14 mouse cellular contexts compared by ENCODE assay signal in the genomic region with DNA sequence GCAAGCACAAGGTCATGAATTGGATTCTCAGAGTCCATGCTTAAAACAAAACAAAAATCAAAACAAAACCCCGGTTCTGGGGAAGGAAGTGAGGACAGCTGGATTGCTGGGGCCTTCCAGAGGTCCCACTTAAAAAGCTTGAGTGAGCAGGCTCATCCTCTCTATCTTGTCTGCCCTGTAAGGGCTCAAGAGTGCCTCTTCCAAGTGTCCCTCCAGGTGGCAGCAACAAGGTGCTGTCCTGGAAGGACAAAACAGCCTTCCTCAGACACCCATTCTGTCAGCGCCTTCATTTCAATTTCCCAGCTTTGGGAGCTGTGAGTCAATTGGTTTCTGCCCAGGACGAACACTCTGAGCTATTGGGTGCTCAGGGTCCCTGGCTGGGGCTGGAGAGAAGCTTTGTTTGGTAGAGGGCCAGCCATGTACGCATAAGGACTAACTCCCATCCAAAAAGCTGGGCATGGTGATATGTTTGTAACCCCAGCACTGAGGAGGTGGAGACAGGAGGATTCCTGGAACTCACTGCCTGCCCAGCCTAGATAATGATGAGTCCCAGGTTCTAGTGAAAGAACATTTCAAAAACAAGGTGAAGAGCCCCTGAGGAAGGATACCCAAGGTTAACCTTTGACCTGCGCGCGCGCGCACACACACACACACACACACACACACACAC. TPM values are rescaled to one million over a fixed set of nuclear protein-coding genes. Genes with fewer than 3 reads are reported as not detected.
DNase-seq lines count a peak whose midpoint lies in the region; ATAC-seq and TF ChIP-seq lines count a peak whose summit lies in the region.
"Had no signal": no experiment of that assay in that cellular context is flagged by ENCODE, and none has a peak within 500 bp of the region (broad histone marks: within the 10 kb centered on the region; RNA-seq: fewer than 3 reads in every experiment).

No protein-coding gene starts in this region.

- no peaks in the 10 kb centered on the region for H3K4me1 ChIP-seq in heart, adult 2 months (ENCODE audit: control insufficient read depth, insufficient read depth, low read length)
- H3K4me1 ChIP-seq in lung, embryonic 16.5 days (replicated peaks; ENCODE audit: control insufficient read depth, insufficient read depth, low read length), result peaks cover 13% of the 10 kb centered on the region
- H3K4me1 ChIP-seq in stomach, embryonic 16.5 days (ENCODE audit: control insufficient read depth, insufficient read depth, low read length), result peaks cover 18% of the 10 kb centered on the region
- H3K4me1 ChIP-seq: embryonic facial prominence, embryonic 12.5 days had no signal

- no peak for DNase-seq in heart, adult 2 months
- DNase-seq in heart, postnatal 10 days, result no peak
- DNase-seq in lung, adult 18-20 months, result no peak
- DNase-seq in liver, result peak; percentile 80
- no peak for DNase-seq in cerebellum, postnatal 4 days (ENCODE audit: low spot score in 2 of 2)
- DNase-seq in left cerebral cortex, adult 2 months (ENCODE audit: extremely low spot score in 1 of 2, low spot score in 2 of 2), result no peak

- no peak overlapping the region for H3K9ac ChIP-seq in heart, adult 2 months (ENCODE audit: low read depth, low read length)
- no peak overlapping the region for H3K9ac ChIP-seq in lung, embryonic 16.5 days (ENCODE audit: low read length)
- no peak overlapping the region for H3K9ac ChIP-seq in stomach, embryonic 16.5 days (ENCODE audit: low read length)
- H3K9ac ChIP-seq: embryonic facial prominence, embryonic 12.5 days had no signal

- H3K9me3 ChIP-seq in lung, embryonic 16.5 days (ENCODE audit: control insufficient read depth, low read length), result no peaks in the 10 kb centered on the region
- H3K9me3 ChIP-seq in stomach, embryonic 16.5 days (replicated peaks; ENCODE audit: control insufficient read depth, low read length), result no peaks in the 10 kb centered on the region
- H3K9me3 ChIP-seq: embryonic facial prominence, embryonic 12.5 days had no signal

- no peak for TF ChIP-seq EP300 in heart, adult 2 months (IDR thresholded peaks at IDR 0.05; ENCODE audit: insufficient read depth, low read depth, low read length)

- H3K79me2 ChIP-seq in heart, adult 2 months (replicated peaks; ENCODE audit: control insufficient read depth, insufficient read depth, low read length), result no peaks in the 10 kb centered on the region

- WGBS in heart, adult 2 months, result 81% methylated on average over 9 of the region's 9 CpGs
- WGBS in lung, embryonic 16.5 days, result 67% methylated on average over 8 of the region's 9 CpGs
- 76% methylated on average over 9 of the region's 9 CpGs for WGBS in stomach, embryonic 16.5 days

- no peak for TF ChIP-seq POLR2A in heart, adult 2 months (IDR thresholded peaks at IDR 0.05; ENCODE audit: insufficient read depth, low read depth, low read length)

- no peaks in the 10 kb centered on the region for H3K27me3 ChIP-seq in heart, adult 2 months (ENCODE audit: control insufficient read depth, insufficient read depth, low read length)
- H3K27me3 ChIP-seq in lung, embryonic 16.5 days (ENCODE audit: control insufficient read depth, insufficient read depth, low read depth, low read length), result no peaks in the 10 kb centered on the region
- no peaks in the 10 kb centered on the region for H3K27me3 ChIP-seq in stomach, embryonic 16.5 days (ENCODE audit: control insufficient read depth, insufficient read depth, low read length)
- H3K27me3 ChIP-seq: embryonic facial prominence, embryonic 12.5 days had no signal

- H3K36me3 ChIP-seq in heart, adult 2 months (ENCODE audit: control insufficient read depth, insufficient read depth, low read length), result no peaks in the 10 kb centered on the region
- no peaks in the 10 kb centered on the region for H3K36me3 ChIP-seq in lung, embryonic 16.5 days (ENCODE audit: control insufficient read depth, insufficient read depth, low read length)
- no peaks in the 10 kb centered on the region for H3K36me3 ChIP-seq in stomach, embryonic 16.5 days (ENCODE audit: control insufficient read depth, insufficient read depth, low read length)
- H3K36me3 ChIP-seq: embryonic facial prominence, embryonic 12.5 days had no signal

- H3K4me3 ChIP-seq in heart, adult 2 months, result no peak overlapping the region
- no peak overlapping the region for H3K4me3 ChIP-seq in lung, embryonic 16.5 days (ENCODE audit: low read length)
- H3K4me3 ChIP-seq in stomach, embryonic 16.5 days (replicated peaks; ENCODE audit: low read length), result no peak overlapping the region
- no peak overlapping the region for H3K4me3 ChIP-seq in left cerebral cortex, adult 2 months
- H3K4me3 ChIP-seq: embryonic facial prominence, embryonic 12.5 days; myocyte had no signal

- H3K27ac ChIP-seq in heart, adult 2 months, result no peak overlapping the region
- 0 out of 2 replicates have a peak overlapping the region, but pooled peaks have one; percentile 31 for H3K27ac ChIP-seq in lung, embryonic 16.5 days (ENCODE audit: low read length)
- H3K27ac ChIP-seq in stomach, embryonic 16.5 days (ENCODE audit: low read length), result 0 out of 2 replicates have a peak overlapping the region, but pooled peaks have one; percentile 7
- H3K27ac ChIP-seq in left cerebral cortex, adult 2 months, result no peak overlapping the region
- H3K27ac ChIP-seq: embryonic facial prominence, embryonic 12.5 days had no signal

- peak; percentile 30 for TF ChIP-seq CTCF in heart, adult 2 months (IDR thresholded peaks at IDR 0.05)
- no peak for TF ChIP-seq CTCF in left cerebral cortex, adult 2 months (IDR thresholded peaks at IDR 0.05)

- H3K4me2 ChIP-seq in lung, embryonic 16.5 days (ENCODE audit: low read depth, low read length), result no peak overlapping the region
- no peak overlapping the region for H3K4me2 ChIP-seq in stomach, embryonic 16.5 days (ENCODE audit: low read depth, low read length)
- H3K4me2 ChIP-seq: embryonic facial prominence, embryonic 12.5 days had no signal

- ATAC-seq in lung, embryonic 16.5 days (ENCODE audit: low read depth), result peak; percentile 29; the same call in 1 of the 2 replicates
- peak; percentile 45; the same call in 1 of the 2 replicates for ATAC-seq in stomach, embryonic 16.5 days (ENCODE audit: insufficient read depth, low FRiP score)

- intact Hi-C loops in heart, adult 2 months (cut with DNase I), result no loop called here
- intact Hi-C loops in heart, postnatal 10 days (cut with DNase I), result no loop called here
- intact Hi-C loops in left cerebral cortex, adult 2 months (cut with DNase I), result no loop called here

RNA-seq across cellular contexts. Expression of a gene that starts 4.9 kb away (rescaled TPM):
- total RNA-seq in heart, adult 2 months (2021), result not detected
- polyA plus RNA-seq in heart, adult 2 months (2012; rRNA removed), result not detected in 2 replicates
- total RNA-seq in heart, postnatal 10 days (2021), result not detected
- polyA plus RNA-seq in lung, embryonic 16.5 days (2015; fragmentation: Nextera tagmentation; extraction: Ambion mirVana), result not detected in 2 replicates
- polyA plus RNA-seq in stomach, embryonic 16.5 days (2015; fragmentation: Nextera tagmentation; extraction: Ambion mirVana), result not detected in 2 replicates
- total RNA-seq in left cerebral cortex, adult 2 months (2021), result not detected
- total RNA-seq: hematopoietic stem cell, adult 5-6 weeks; layer of hippocampus, adult 18-20 months had no signal
- polyA plus RNA-seq: C2C12; embryonic facial prominence, embryonic 12.5 days; limb, embryonic 14.5 days; myocyte had no signal

RNA-seq across cellular contexts. Expression of a gene that starts 25.9 kb away (rescaled TPM):
- 10 to 100 TPM; 83.4 to 92.7 TPM for total RNA-seq in heart, adult 2 months (2021)
- polyA plus RNA-seq in heart, adult 2 months (2012; rRNA removed), result 89.8 and 112 TPM in 2 replicates
- total RNA-seq in heart, postnatal 10 days (2021), result 100 to 1,000 TPM; 162 to 171 TPM
- 38.7 and 43.4 TPM in 2 replicates for polyA plus RNA-seq in lung, embryonic 16.5 days (2015; fragmentation: Nextera tagmentation; extraction: Ambion mirVana)
- polyA plus RNA-seq in stomach, embryonic 16.5 days (2015; fragmentation: Nextera tagmentation; extraction: Ambion mirVana), result 36.8 and 39.4 TPM in 2 replicates
- total RNA-seq in left cerebral cortex, adult 2 months (2021), result 100 to 1,000 TPM in 1 of 2 experiments, 10 to 100 TPM in 1; 93.2 to 101 TPM

RNA-seq across cellular contexts. Expression of a gene that starts 26.2 kb away (rescaled TPM):
- not detected for total RNA-seq in heart, adult 2 months (2021)
- polyA plus RNA-seq in heart, adult 2 months (2012; rRNA removed), result not detected in 2 replicates
- total RNA-seq in heart, postnatal 10 days (2021), result not detected
- polyA plus RNA-seq in lung, embryonic 16.5 days (2015; fragmentation: Nextera tagmentation; extraction: Ambion mirVana), result not detected in 2 replicates
- polyA plus RNA-seq in stomach, embryonic 16.5 days (2015; fragmentation: Nextera tagmentation; extraction: Ambion mirVana), result 0.41 and 1.0 TPM in 2 replicates
- not detected for total RNA-seq in left cerebral cortex, adult 2 months (2021)
- total RNA-seq: hematopoietic stem cell, adult 5-6 weeks; layer of hippocampus, adult 18-20 months had no signal
- polyA plus RNA-seq: C2C12, myocyte had no signal

Comparison
In these comparisons a context has a peak if more than half of its experiments do, and no peak if none do; other contexts are left out.
1. H3K27ac ChIP-seq: peak in lung, embryonic 16.5 days (single experiment) and stomach, embryonic 16.5 days (single experiment); none in heart, adult 2 months (single experiment) and left cerebral cortex, adult 2 months (single experiment).